In the genomic region with DNA sequence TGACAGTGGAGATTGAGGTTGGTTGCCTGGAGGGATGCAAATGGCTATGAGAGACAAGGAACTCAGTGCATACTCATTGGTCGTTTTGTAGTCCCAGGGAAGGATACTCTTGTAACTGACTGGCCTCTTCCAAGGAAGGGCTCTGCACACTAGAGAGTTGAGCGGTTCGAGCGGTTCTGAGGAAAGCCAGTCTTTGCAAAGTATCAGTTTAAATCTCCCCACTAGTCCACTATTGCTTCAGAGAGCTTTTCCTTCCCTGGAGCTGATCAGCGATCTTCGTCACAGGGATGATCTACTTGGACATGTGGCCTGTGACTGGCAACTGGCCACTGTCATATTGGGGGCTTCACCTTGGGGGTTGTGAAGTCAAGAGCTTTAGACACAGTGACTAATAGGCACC, we compare ENCODE assay signal across 18 mouse cellular contexts.
"Had no signal": no experiment of that assay in that cellular context is flagged by ENCODE, and none has a peak within 500 bp of the region (broad histone marks: within the 10 kb centered on the region; RNA-seq: fewer than 3 reads in every experiment).

No protein-coding gene starts in this region.

- H3K9me3 ChIP-seq: liver, embryonic 15.5 days; lung, embryonic 15.5 days; neural tube, embryonic 13.5 days had no signal

- ATAC-seq: liver, postnatal 0 days; midbrain, embryonic 16.5 days had no signal

- H3K4me1 ChIP-seq: liver, embryonic 15.5 days; lung, embryonic 15.5 days; megakaryocyte, embryonic 14.5 days had no signal

- DNase-seq: liver, postnatal 0 days; lung, adult 2 months; lung, postnatal 14 days; lung, postnatal 36 days; midbrain, embryonic 14.5 days; right cerebral cortex, postnatal 25 days; right cerebral cortex, postnatal 4 days; spleen, adult 18-20 months; thymus, adult 18-20 months; thymus, postnatal 14 days; thymus, postnatal 36 days had no signal

- H3K9ac ChIP-seq: liver, embryonic 15.5 days; liver, postnatal 0 days; lung, embryonic 15.5 days; midbrain, embryonic 12.5 days; neural tube, embryonic 13.5 days had no signal

- H3K4me3 ChIP-seq: liver, embryonic 15.5 days; lung, embryonic 15.5 days; megakaryocyte, embryonic 14.5 days; midbrain, embryonic 12.5 days; neural tube, embryonic 13.5 days had no signal

- H3K4me2 ChIP-seq: liver, embryonic 15.5 days; lung, embryonic 15.5 days; midbrain, embryonic 12.5 days; neural tube, embryonic 13.5 days had no signal

- H3K36me3 ChIP-seq: liver, embryonic 15.5 days; lung, embryonic 15.5 days had no signal

- H3K27me3 ChIP-seq: liver, embryonic 15.5 days; lung, embryonic 15.5 days; megakaryocyte, embryonic 14.5 days; midbrain, embryonic 12.5 days; neural tube, embryonic 13.5 days had no signal

- H3K27ac ChIP-seq: liver, embryonic 15.5 days; lung, embryonic 15.5 days; macrophage; midbrain, embryonic 12.5 days had no signal
